Mouse (Mus musculus) heart, postnatal 0 days (tissue): Measurements from ENCODE around the gene Slc10a6.

Experiments used
- CTCF ChIP-seq: IDR thresholded peaks from 2 replicates; pipeline ENCODE4 v1.5.1; 2016; ENCODE audit warnings: antibody characterized with exemption, control low read depth, low read depth
- EP300 ChIP-seq: IDR thresholded peaks from 2 replicates; pipeline ENCODE4 v1.6.1; 2016; ENCODE audit warnings: antibody characterized with exemption, low read depth

GRCm38 (mm10) chr5:103595394-103596226, 33.6 kb downstream of the Slc10a6 start:
- TF ChIP-seq CTCF (no peak), EP300 (no peak)
